Mouse (Mus musculus) megakaryocyte progenitor cell, adult 5-6 weeks (primary cell): ENCODE measurements around the gene Gm29094. TPM values are rescaled to one million over a fixed set of nuclear protein-coding genes. Genes with fewer than 3 reads are reported as not detected.
"Not testable (repeated sequence)": the region's sequence is repeated elsewhere in the genome, so short reads cannot be mapped to it uniquely, and the experiment has no call there.

Source experiments
- ATAC-seq: replicated peaks from 2 replicates; pipeline ENCODE4 v1.8.0; 2016; ENCODE audit warnings: mild to moderate bottlenecking, moderate TSS enrichment, inconsistent platforms; ENCODE audit not compliant: poor library complexity
- total RNA-seq, 2 experiments: library from RNA; stranded (forward) in 1 of 2; stranded (reverse) in 1 of 2; fragments of 157-497, 149-512 nt in 1 of 2; fragments of 200-1000 nt in 1 of 2; gene quantifications; 2 replicates each; pipeline versions ENCODE4 v1.2.3 to v1.2.4; 2015 to 2017

Gm29094 gene
- total RNA-seq, 2 experiments from 2014 or later = 1.1 TPM; not detected in 1

DNA sequence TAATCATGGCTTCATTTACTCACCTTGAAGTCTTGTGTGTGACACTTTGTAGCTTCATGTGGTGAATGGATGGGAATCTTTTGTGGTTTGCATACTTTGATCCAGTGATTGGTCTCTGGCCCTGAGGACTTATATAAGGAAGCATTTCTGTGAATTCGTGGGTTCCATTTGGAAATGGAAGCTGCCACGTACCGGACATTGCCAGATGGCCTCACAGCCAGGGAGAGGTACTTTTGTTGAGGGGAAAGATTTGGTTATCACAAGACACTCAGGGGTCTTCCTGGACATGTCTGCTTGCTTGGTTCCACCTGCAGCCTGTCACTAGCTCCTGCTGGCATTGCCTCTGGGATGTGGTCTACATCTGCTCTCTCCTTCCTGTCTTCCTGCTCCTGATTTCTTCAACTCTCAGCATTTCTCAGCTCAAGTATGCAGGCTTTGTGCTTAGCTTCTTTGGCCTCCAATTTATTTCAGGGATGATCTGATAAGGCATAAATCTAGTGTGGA is 41.4 kb downstream of the Gm29094 start:
- ATAC-seq = not testable (repeated sequence)

DNA sequence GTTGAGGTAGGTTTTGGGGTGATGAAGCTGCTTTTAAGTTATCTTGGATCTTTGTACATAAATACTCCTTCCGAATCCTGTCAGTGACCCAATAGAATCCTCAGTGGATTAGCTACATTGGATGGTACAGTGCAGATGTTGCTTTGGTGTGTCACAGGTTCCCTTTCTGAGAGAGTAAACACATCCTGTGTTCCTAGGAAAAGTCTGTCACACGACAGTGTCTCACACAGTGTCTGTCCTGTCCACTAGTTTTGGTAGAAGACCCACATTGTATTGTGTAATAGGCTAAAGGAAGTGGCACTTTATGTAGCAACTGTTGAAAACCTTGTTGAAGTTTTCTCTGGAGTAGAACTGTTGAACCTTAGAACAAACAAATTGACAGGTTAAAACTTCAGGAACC is 54.2 kb downstream of the Gm29094 start:
- ATAC-seq = peak; percentile 79

DNA sequence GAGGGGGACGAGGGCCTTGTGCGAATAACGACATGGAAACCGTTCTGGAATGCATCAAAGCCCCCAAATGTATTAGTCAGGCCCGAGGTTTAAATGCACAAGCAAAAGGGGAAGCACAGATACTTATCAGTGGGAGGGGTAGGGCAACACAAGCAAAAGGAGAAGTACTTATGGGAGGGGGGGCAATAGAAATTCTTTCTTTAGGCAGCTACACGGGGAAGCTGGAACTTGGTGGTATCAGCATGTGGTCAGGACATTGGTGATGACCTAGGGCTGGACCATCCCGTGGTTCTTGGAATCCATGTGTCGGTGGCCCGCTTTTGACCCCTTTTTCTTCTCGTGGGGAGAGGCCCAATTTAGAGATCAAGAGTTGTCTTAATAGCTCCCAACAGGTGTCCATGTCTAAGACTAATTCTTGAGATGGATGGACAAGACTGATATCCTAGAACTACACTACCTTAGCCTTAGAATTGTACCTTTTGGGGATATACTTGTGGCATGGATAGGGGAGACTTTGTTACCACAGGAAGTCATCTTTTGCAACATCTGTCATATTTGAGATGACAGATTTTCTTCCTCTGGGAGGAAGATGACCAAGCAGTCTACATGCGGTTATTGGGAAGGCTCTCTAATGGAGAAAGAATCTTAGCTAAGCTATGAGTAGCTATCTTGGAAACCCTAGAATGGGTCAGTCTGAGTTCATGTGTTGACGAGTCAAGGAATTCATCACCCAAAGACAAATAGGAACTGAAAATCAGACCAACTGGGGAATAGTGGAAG is 57.6 kb downstream of the Gm29094 start:
- ATAC-seq = peak; percentile 73

DNA sequence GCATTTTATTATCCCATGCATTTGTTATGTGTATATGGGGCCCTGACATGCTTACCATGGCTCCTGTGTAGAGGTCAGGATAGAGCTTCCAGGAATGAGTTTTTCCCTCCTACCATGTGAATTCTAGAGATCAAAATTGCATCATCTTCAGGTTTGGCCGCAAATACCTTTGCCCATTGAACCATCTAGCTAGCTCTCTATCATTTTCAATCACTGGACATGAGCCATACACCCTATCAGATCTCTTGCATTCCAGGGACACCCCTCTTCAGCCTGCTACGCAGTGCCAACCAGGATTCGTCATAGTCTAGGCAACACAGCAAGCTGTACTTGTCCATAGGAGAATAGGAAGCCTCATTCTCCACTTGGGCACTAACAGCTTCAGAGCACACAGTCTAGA is 64.8 kb downstream of the Gm29094 start:
- ATAC-seq = no peak

DNA sequence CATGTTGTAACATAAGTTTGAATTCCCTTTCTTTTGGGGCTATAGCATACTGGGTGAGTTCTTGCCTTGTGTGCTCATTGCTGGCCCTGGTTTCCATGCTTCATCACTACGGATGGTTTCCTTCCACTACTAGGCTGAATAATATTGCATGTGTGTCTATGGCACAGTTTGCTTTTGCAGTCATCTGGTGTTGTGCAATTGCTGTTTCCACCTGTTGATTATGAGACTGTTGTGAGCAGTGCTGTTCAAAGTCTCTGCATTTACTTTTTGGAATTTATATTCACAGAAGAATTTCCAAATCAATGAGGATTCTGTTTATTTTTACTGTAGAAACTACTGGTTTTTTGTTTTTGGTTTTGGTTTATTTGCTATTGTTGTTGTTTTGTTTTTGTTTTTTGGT is 65.4 kb downstream of the Gm29094 start:
- ATAC-seq = no peak

Other genes with a start within 250 kb of the Gm29094 start
- 0.42 and 0.64 TPM in 2 replicates for gene Bcl2a1a, start 242.5 kb upstream of the Gm29094 start, total RNA-seq (2015)
- gene Bcl2a1a, start 242.5 kb upstream of the Gm29094 start, total RNA-seq (2017) = not detected in 2 replicates
- gene Trim43b, start 106.5 kb upstream of the Gm29094 start, total RNA-seq (2015) = not detected in 2 replicates
- not detected in 2 replicates for gene Trim43b, start 106.5 kb upstream of the Gm29094 start, total RNA-seq (2017)
- gene Bcl2a1b, start 170 bp upstream of the Gm29094 start, total RNA-seq (2015) = 0.90 TPM in 1 of 2 replicates, not detected in the other
- gene Bcl2a1b, start 170 bp upstream of the Gm29094 start, total RNA-seq (2017) = 0.83 and 1.3 TPM in 2 replicates
- 23.7 and 28.5 TPM in 2 replicates for gene Mthfs, start 11.3 kb downstream of the Gm29094 start, total RNA-seq (2015)
- gene Mthfs, start 11.3 kb downstream of the Gm29094 start, total RNA-seq (2017) = 12.5 and 13.8 TPM in 2 replicates